Mouse (Mus musculus) liver, embryonic 11.5 days (tissue): ENCODE data around the gene Entr1. TPM values are rescaled to one million over a fixed set of nuclear protein-coding genes. Genes with fewer than 3 reads are reported as not detected.

Experiments used
- ATAC-seq: fragments of 200-750 bp; cut with Nextera tagmentation; replicated peaks from 2 replicates; pipeline ENCODE4 v1.8.0; 2017; ENCODE audit warnings: moderate number of reproducible peaks, mild to moderate bottlenecking, moderate TSS enrichment, moderate library complexity; ENCODE audit not compliant: low FRiP score
- DNase-seq: peaks from one replicate; pipeline ENCODE4 v3.0.0-alpha.2; 2017; ENCODE audit warnings: low spot score
- H3K27ac ChIP-seq: fragments of 300-500 bp; sonication (generic); 2 replicates; pipeline ENCODE4 v1.5.1; 2014; ENCODE audit warnings: mild to moderate bottlenecking, low read depth, low read length, control low read depth
- H3K27me3 ChIP-seq: fragments of 300-500 bp; sonication (generic); replicated peaks from 2 replicates; pipeline ENCODE4 v1.6.1; 2014; ENCODE audit warnings: low read length, mixed read lengths; ENCODE audit not compliant: control insufficient read depth, insufficient read depth
- H3K36me3 ChIP-seq: fragments of 300-500 bp; sonication (generic); 2 replicates; pipeline ENCODE4 v1.6.1; 2014; ENCODE audit warnings: mild to moderate bottlenecking, low read length, moderate library complexity, mixed read lengths; ENCODE audit not compliant: control insufficient read depth, insufficient read depth
- H3K4me1 ChIP-seq: fragments of 300-500 bp; sonication (generic); replicated peaks from 2 replicates; pipeline ENCODE4 v1.6.1; 2014; ENCODE audit warnings: low read length, mixed read lengths; ENCODE audit not compliant: control insufficient read depth, insufficient read depth
- H3K4me2 ChIP-seq: fragments of 300-500 bp; sonication (generic); 2 replicates; pipeline ENCODE4 v1.6.1; 2014; ENCODE audit warnings: mild to moderate bottlenecking, control low read depth, moderate library complexity
- H3K4me3 ChIP-seq: fragments of 300-500 bp; sonication (generic); 2 replicates; pipeline ENCODE4 v1.5.1; 2014; ENCODE audit warnings: low read depth, low read length, control low read depth
- H3K9ac ChIP-seq: fragments of 300-500 bp; sonication (generic); 2 replicates; pipeline ENCODE4 v1.6.1; 2014; ENCODE audit warnings: low read depth, low read length, control low read depth
- H3K9me3 ChIP-seq: fragments of 300-500 bp; sonication (generic); 2 replicates; pipeline ENCODE4 v1.6.1; 2016; ENCODE audit warnings: low read length, inconsistent platforms, mixed read lengths; ENCODE audit not compliant: control insufficient read depth
- WGBS: fragments of 180-500 bp; shearing (Covaris S2); extraction: QIAGEN DNeasy Blood & Tissue Kit; methylation state at CpG from one replicate; pipeline ENCODE4 v1.1.7; 2014; 5-methylcytosine and 5-hydroxymethylcytosine counted together
- polyA plus RNA-seq: library from polyadenylated mRNA; unstranded; fragments of >200 nt; fragmentation: Nextera tagmentation; extraction: Ambion mirVana; gene quantifications from 2 replicates; pipeline ENCODE4 v1.2.1, GENCODE M21; 2014

Gene Entr1
- polyA plus RNA-seq, 1 experiment from 2014 or later, result 94.4 TPM

GRCm38 (mm10) chr2:26351358-26352290, 37.5 kb downstream of the Entr1 start, which contains the start of gene Dnlz:
Dnlz (minus strand) TSS chr2:26352110.
- Histone ChIP-seq H3K4me3 (peak within 1 kb of the TSS; percentile 82), H3K9ac (peak within 1 kb of the TSS; percentile 93), H3K9me3 (no peaks in the 10 kb centered on the region), H3K27ac (peak within 1 kb of the TSS; percentile 84), H3K4me1 (peaks cover 22% of the 10 kb centered on the region), H3K36me3 (peaks cover 8% of the 10 kb centered on the region; the same call in 1 of the 2 replicates), H3K4me2 (peak within 1 kb of the TSS; percentile 97), H3K27me3 (no peaks in the 10 kb centered on the region)
- WGBS, result 1% methylated on average over 62 of the region's 62 CpGs
- DNase-seq (peak; percentile 89), ATAC-seq (peak; percentile 82)

- H3K9me3 ChIP-seq, result no peaks in the 10 kb centered on the region
- peaks cover 22% of the 10 kb centered on the region for H3K4me1 ChIP-seq
- ATAC-seq (no peak), DNase-seq (no peak)
- H3K4me2 ChIP-seq, result no peak overlapping the region
- WGBS, result 73% methylated on average over 6 of the region's 6 CpGs
- H3K27ac ChIP-seq, result no peak overlapping the region
- H3K36me3 ChIP-seq, result peaks cover 8% of the 10 kb centered on the region; the same call in 1 of the 2 replicates
- H3K27me3 ChIP-seq, result no peaks in the 10 kb centered on the region
- no peak overlapping the region for H3K4me3 ChIP-seq
- H3K9ac ChIP-seq, result no peak overlapping the region
Observed at GRCm38 (mm10) chr2:26348241-26348640, 40.9 kb downstream of the Entr1 start.

- H3K36me3 ChIP-seq, result peaks cover 5% of the 10 kb centered on the region; the same call in 1 of the 2 replicates
- H3K9me3 ChIP-seq, result no peaks in the 10 kb centered on the region
- peak overlapping the region; percentile 68 for H3K27ac ChIP-seq
- no peak; the same call in 1 of the 2 replicates for ATAC-seq
- H3K4me2 ChIP-seq, result no peak overlapping the region
- 58% methylated on average over 11 of the region's 11 CpGs for WGBS
- no peak for DNase-seq
- no peaks in the 10 kb centered on the region for H3K27me3 ChIP-seq
- peaks cover 14% of the 10 kb centered on the region for H3K4me1 ChIP-seq
- no peak overlapping the region for H3K4me3 ChIP-seq
- no peak overlapping the region for H3K9ac ChIP-seq
Observed at GRCm38 (mm10) chr2:26342609-26343490, 46.3 kb downstream of the Entr1 start.

GRCm38 (mm10) chr2:26342044-26342443, 47.1 kb downstream of the Entr1 start:
- DNase-seq (no peak), ATAC-seq (0 out of 2 replicates have a peak, but pooled peaks have one; percentile 2)
- Histone ChIP-seq H3K4me3 (no peak overlapping the region), H3K36me3 (peaks cover 5% of the 10 kb centered on the region; the same call in 1 of the 2 replicates), H3K4me1 (peaks cover 13% of the 10 kb centered on the region), H3K27me3 (no peaks in the 10 kb centered on the region), H3K4me2 (no peak overlapping the region), H3K27ac (peak overlapping the region; percentile 68; the same call in 1 of the 2 replicates), H3K9me3 (no peaks in the 10 kb centered on the region), H3K9ac (no peak overlapping the region)
- WGBS, result 76% methylated on average over 10 of the region's 10 CpGs

GRCm38 (mm10) chr2:26341510-26341981, 47.6 kb downstream of the Entr1 start:
- Histone ChIP-seq H3K27me3 (no peaks in the 10 kb centered on the region), H3K9me3 (no peaks in the 10 kb centered on the region), H3K9ac (no peak overlapping the region), H3K4me2 (no peak overlapping the region), H3K4me3 (no peak overlapping the region), H3K27ac (peak overlapping the region; percentile 2; the same call in 1 of the 2 replicates), H3K36me3 (peaks cover 2% of the 10 kb centered on the region; the same call in 1 of the 2 replicates), H3K4me1 (peaks cover 13% of the 10 kb centered on the region)
- 82% methylated on average over 2 of the region's 2 CpGs for WGBS
- ATAC-seq (peak; percentile 23; the same call in 1 of the 2 replicates), DNase-seq (no peak)

- 0 out of 2 replicates have a peak, but pooled peaks cover 2% of the 10 kb centered on the region for H3K36me3 ChIP-seq
- no peak overlapping the region for H3K4me2 ChIP-seq
- H3K27me3 ChIP-seq, result no peaks in the 10 kb centered on the region
- H3K4me1 ChIP-seq, result peaks cover 13% of the 10 kb centered on the region
- WGBS, result 81% methylated on average over 5 of the region's 5 CpGs
- H3K9me3 ChIP-seq, result no peaks in the 10 kb centered on the region
- H3K9ac ChIP-seq, result no peak overlapping the region
- no peak overlapping the region for H3K27ac ChIP-seq
- DNase-seq (no peak), ATAC-seq (no peak)
- H3K4me3 ChIP-seq, result no peak overlapping the region
Observed at GRCm38 (mm10) chr2:26339204-26339551, 49.9 kb downstream of the Entr1 start.

- Histone ChIP-seq H3K4me2 (no peak overlapping the region), H3K4me3 (no peak overlapping the region), H3K9ac (no peak overlapping the region), H3K36me3 (0 out of 2 replicates have a peak, but pooled peaks cover 2% of the 10 kb centered on the region), H3K27ac (no peak overlapping the region), H3K4me1 (peaks cover 13% of the 10 kb centered on the region), H3K9me3 (no peaks in the 10 kb centered on the region), H3K27me3 (no peaks in the 10 kb centered on the region)
- no peak for ATAC-seq
- WGBS, result 86% methylated on average over 8 of the region's 13 CpGs
- no peak for DNase-seq
Observed at GRCm38 (mm10) chr2:26338302-26339203, 50.6 kb downstream of the Entr1 start.
